Mouse (Mus musculus) spleen, adult 10 weeks (tissue): ENCODE measurements around the gene Tapbp. TPM values are rescaled to one million over a fixed set of nuclear protein-coding genes. Genes with fewer than 3 reads are reported as not detected.

Experiments used
- polyA plus RNA-seq: library from polyadenylated mRNA; stranded (reverse); fragments of 350-450 nt; fragmentation: Illumina TruSeq; extraction: RNeasy Lipid Tissue Mini Kit (QIAGEN cat#74804); gene quantifications from one replicate; pipeline ENCODE4 v1.2.3, GENCODE M21; 2015; ENCODE audit warnings: low replicate concordance; ENCODE audit not compliant: insufficient read depth

The Tapbp gene
- polyA plus RNA-seq, result 143 TPM

DNA sequence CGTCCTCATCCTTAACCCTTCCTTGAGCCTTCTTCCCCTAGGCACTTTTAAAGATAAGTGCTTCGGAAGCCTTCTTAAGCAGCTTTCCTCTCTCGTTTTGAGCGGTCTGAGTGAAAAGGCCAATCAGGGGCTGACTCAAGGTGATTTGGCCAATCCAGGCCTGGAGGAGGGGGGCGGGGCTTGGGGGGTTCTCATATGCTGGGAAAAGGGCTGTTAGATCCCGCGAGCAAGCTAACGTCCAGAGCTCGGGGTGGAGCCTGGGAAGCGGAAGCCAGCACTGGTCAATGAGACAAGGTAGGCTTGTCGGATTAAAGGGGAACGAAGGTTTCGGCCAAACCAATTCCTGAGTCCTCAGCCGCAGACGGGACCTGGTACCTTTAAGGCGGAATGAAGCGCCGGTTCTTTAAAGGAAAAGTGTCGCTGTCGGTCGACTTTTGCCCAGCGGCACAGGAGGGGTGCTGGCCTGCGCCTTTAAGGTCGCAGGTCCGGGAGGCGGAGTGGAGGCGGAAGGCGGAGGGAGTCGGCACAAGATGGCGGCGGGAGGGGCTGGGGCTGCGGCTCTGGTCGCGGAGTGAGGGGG, at the start of gene Tapbp, which contains the start of gene Zbtb22:
Gene Tapbp, plus strand, starts transcription at position 229 of the 580 bp plus-strand sequence.
Gene Zbtb22, plus strand, starts transcription at position 234 of the 580 bp plus-strand sequence.

GRCm38 (mm10) chr17:33873537-33873936, 42.2 kb upstream of the Tapbp start, which contains the start of gene Gm7029:
Gene Gm7029 (plus strand): TSS chr17:33873837.

GRCm38 (mm10) chr17:33890533-33891059, 25.1 kb upstream of the Tapbp start, which contains the start of gene Kifc1:
Gene Kifc1 (minus strand): TSS chr17:33890661.

DNA sequence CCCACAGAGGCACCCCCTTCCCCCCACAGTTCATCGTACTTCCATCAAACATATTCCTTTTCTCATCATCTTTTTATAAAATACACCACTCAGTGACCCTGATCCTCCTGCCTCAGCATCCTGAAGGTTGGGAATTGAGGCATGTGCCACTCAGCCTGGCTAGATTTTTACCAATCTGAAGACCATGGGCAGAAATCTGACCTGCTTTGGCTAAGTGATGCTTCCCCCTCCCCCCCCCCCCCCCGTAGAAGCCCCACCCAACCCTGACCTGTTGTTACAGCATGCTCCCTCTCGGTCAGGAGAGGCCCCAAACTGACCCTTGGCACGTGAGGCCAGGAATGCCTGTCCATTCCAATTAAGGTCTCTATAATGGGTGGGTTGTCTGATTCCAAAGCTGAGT, 10.9 kb upstream of the Tapbp start, which contains the start of gene Platr17:
Gene Platr17, plus strand, starts transcription at position 301 of the 400 bp plus-strand sequence.

DNA sequence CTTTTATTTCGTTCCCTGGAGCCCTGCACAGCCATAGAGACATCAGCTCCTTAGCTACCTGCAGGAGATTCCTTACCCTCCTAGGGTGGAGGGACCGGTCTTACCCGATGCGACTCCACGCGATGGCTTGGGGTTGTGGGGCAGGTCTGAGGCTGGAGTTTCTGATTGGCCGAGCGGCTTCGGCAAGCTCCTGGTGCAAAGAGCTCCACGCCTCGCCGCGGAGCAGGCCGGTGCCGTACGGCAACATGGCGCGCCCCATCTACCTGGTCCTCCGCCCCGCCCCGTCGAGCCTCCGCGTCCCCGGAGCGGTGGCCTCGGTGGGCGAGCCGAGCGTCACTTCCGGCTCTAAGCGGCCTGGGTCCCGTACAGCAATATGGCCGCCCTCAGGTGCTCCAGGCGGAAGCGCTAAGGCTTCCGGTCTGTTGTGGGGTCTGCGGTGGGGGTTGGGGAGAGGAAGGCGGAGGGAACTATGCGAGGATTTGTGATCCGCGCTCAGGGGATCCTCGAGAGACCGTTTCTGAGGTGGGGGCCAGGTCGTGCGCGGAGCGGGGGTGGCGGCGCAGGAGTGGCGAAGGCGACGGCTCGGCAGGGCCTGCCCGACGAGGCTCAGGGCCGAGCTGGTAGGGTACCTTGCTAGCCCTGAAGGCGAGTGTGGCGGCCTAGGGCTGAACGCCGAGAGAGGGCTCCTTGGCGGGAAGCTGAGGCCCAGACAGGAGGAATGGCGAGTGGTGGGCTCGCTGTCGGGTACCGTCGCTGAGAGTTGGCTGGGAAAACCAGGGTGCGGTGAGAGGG, 6.4 kb upstream of the Tapbp start, which contains the start of gene Daxx:
Gene Daxx, plus strand, starts transcription at position 338 of the 792 bp plus-strand sequence.

GRCm38 (mm10) chr17:33929371-33930279, 13.9 kb downstream of the Tapbp start, which contains the start of gene Rgl2:
Gene Rgl2 (plus strand): TSS chr17:33929543.

GRCm38 (mm10) chr17:33940206-33940805, 24.6 kb downstream of the Tapbp start, which contains the start of the genes Pfdn6 and Wdr46:
Gene Pfdn6 (minus strand): TSS chr17:33940343.
Gene Wdr46 (plus strand): TSS chr17:33940660.

GRCm38 (mm10) chr17:33951021-33951946, 35.6 kb downstream of the Tapbp start, which contains the start of gene B3galt4:
Gene B3galt4 (minus strand): TSS chr17:33951488.

DNA sequence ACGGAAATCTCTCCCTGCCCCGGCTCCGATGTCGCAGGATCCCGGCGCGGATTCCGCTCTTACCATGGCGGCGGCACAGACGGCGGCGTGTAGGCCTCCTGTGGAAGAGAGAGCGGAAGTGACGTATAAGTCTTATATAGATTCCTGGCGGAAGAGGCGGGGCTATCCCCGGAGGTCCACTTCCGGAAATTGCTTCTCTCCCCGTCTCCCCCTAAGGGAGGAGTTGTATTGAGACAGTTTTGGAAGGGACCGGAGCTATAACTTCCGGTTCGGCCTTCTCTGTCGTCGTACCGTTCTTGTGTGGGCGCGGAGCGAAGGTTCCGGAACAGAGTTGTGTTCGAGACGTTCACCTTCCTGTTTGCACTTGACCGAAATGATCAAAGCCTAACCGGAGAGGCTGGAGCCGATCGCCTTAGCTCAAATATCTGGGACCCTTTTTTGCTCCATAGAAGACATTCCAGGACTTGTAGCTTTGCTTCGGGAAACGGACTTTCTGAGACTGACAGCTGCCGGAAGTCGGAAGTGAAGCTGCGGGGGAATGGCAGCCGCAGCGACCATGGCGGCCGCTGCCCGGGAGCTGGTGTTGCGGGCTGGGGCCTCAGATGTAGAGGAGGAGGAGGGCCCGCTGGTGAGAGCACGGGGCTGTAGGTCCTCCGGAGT, 40.0 kb downstream of the Tapbp start, which contains the start of the genes Vps52 and Rps18:
Gene Vps52, plus strand, starts transcription at position 258 of the 660 bp plus-strand sequence.
Gene Rps18, minus strand, starts transcription at position 447 of the 660 bp plus-strand sequence.

Other genes with a start within 250 kb of the Tapbp start
- 386 TPM for gene Hnrnpm, start 229.0 kb upstream of the Tapbp start, polyA plus RNA-seq
- gene March2, start 197.2 kb upstream of the Tapbp start, polyA plus RNA-seq, result 102 TPM
- gene Rab11b, start 155.4 kb upstream of the Tapbp start, polyA plus RNA-seq, result 65.7 TPM
- gene Angptl4, start 134.1 kb upstream of the Tapbp start, polyA plus RNA-seq, result 11.1 TPM
- 53.6 TPM for gene Kank3, start 105.4 kb upstream of the Tapbp start, polyA plus RNA-seq
- gene Rps28, start 91.3 kb upstream of the Tapbp start, polyA plus RNA-seq, result 1,152 TPM
- 55.2 TPM for gene Ndufa7, start 91.3 kb upstream of the Tapbp start, polyA plus RNA-seq
- gene Cd320, start 72.8 kb upstream of the Tapbp start, polyA plus RNA-seq, result 5.0 TPM
- gene Gm7029, start 42.1 kb upstream of the Tapbp start, polyA plus RNA-seq, result not detected
- gene Kifc1, start 25.2 kb upstream of the Tapbp start, polyA plus RNA-seq, result 5.8 TPM
- 1.5 TPM for gene Platr17, start 10.8 kb upstream of the Tapbp start, polyA plus RNA-seq
- 39.7 TPM for gene Daxx, start 6.5 kb upstream of the Tapbp start, polyA plus RNA-seq
- gene Zbtb22, start within 50 bp of the Tapbp start, polyA plus RNA-seq, result 10.6 TPM
- gene Rgl2, start 13.6 kb downstream of the Tapbp start, polyA plus RNA-seq, result 55.9 TPM
- gene Pfdn6, start 24.4 kb downstream of the Tapbp start, polyA plus RNA-seq, result 50.2 TPM
- 6.0 TPM for gene Wdr46, start 24.8 kb downstream of the Tapbp start, polyA plus RNA-seq
- gene B3galt4, start 35.6 kb downstream of the Tapbp start, polyA plus RNA-seq, result 4.4 TPM
- 28.2 TPM for gene Vps52, start 39.9 kb downstream of the Tapbp start, polyA plus RNA-seq
- 1,734 TPM for gene Rps18, start 40.1 kb downstream of the Tapbp start, polyA plus RNA-seq
- 3,352 TPM for gene H2-K1, start 84.4 kb downstream of the Tapbp start, polyA plus RNA-seq
- gene Ring1, start 108.8 kb downstream of the Tapbp start, polyA plus RNA-seq, result 10.5 TPM
- 137 TPM for gene H2-Ke6, start 112.2 kb downstream of the Tapbp start, polyA plus RNA-seq
- gene Slc39a7, start 115.8 kb downstream of the Tapbp start, polyA plus RNA-seq, result 38.7 TPM
- 24.2 TPM for gene Rxrb, start 115.9 kb downstream of the Tapbp start, polyA plus RNA-seq
- 0.94 TPM for gene Col11a2, start 123.5 kb downstream of the Tapbp start, polyA plus RNA-seq
- gene H2-Oa, start 176.4 kb downstream of the Tapbp start, polyA plus RNA-seq, result 69.0 TPM
- gene H2-DMa, start 203.6 kb downstream of the Tapbp start, polyA plus RNA-seq, result 162 TPM
- 245 TPM for gene Brd2, start 206.7 kb downstream of the Tapbp start, polyA plus RNA-seq
- gene H2-DMb2, start 227.4 kb downstream of the Tapbp start, polyA plus RNA-seq, result 497 TPM
- gene H2-DMb1, start 237.2 kb downstream of the Tapbp start, polyA plus RNA-seq, result 222 TPM